Comparison of ENCODE assay signal across 9 mouse cellular contexts in genomic region chr13:97145834-97146233, GRCm38 (mm10). TPM values are rescaled to one million over a fixed set of nuclear protein-coding genes. Genes with fewer than 3 reads are reported as not detected.
DNase-seq lines count a peak whose midpoint lies in the region; ATAC-seq and TF ChIP-seq lines count a peak whose summit lies in the region.
"Had no signal": no experiment of that assay in that cellular context is flagged by ENCODE, and none has a peak within 500 bp of the region (broad histone marks: within the 10 kb centered on the region; RNA-seq: fewer than 3 reads in every experiment).

No protein-coding gene starts in this region.

- TF ChIP-seq RAD21 in CH12.LX (IDR thresholded peaks at IDR 0.05; ENCODE audit: low read depth, low read length) = peak; percentile 15

- peak; percentile 87 for TF ChIP-seq CTCF in layer of hippocampus, adult 2 months (conservative IDR thresholded peaks at IDR 0.05)
- TF ChIP-seq CTCF in CH12.LX (conservative IDR thresholded peaks at IDR 0.05 in 1 of 2, IDR thresholded peaks at IDR 0.05 in 1 of 2; ENCODE audit: low read depth in 2 of 2, low read length in 2 of 2) = peak; percentile 54 to 71
- TF ChIP-seq CTCF in liver, postnatal 0 days (IDR thresholded peaks at IDR 0.05; ENCODE audit: low read depth) = peak; percentile 79
- TF ChIP-seq CTCF in stomach, postnatal 0 days (IDR thresholded peaks at IDR 0.05; ENCODE audit: low read depth) = peak; percentile 82

- 53% methylated on average over 4 of the region's 4 CpGs for WGBS in liver, postnatal 0 days (ENCODE audit: insufficient replicate concordance)
- WGBS in stomach, postnatal 0 days = 61% methylated on average over 4 of the region's 4 CpGs
- 60% methylated on average over 4 of the region's 4 CpGs for WGBS in midbrain, embryonic 16.5 days

- peak in 1 of 2 experiments; percentile 50 for DNase-seq in layer of hippocampus, adult 2 months (ENCODE audit: low spot score in 2 of 2)
- DNase-seq in layer of hippocampus, adult 9-11 months = no peak
- DNase-seq in CH12.LX (ENCODE audit: extremely low read depth) (peak; percentile 67), WW6 (ENCODE audit: low read depth, low spot score) (peak; percentile 11)
- peak; percentile 76 for DNase-seq in embryo, embryonic 11 days
- DNase-seq in liver, postnatal 0 days = peak; percentile 47
- peak; percentile 38 for DNase-seq in stomach, postnatal 0 days (ENCODE audit: low spot score)

- H3K4me2 ChIP-seq in CH12.LX (ENCODE audit: insufficient read depth, low read depth, poor library complexity, severe bottlenecking) = no peak overlapping the region
- no peak overlapping the region for H3K4me2 ChIP-seq in liver, postnatal 0 days (ENCODE audit: low read depth, low read length)
- H3K4me2 ChIP-seq in stomach, postnatal 0 days (replicated peaks; ENCODE audit: low read depth) = no peak overlapping the region
- H3K4me2 ChIP-seq in midbrain, embryonic 16.5 days (ENCODE audit: low read length) = no peak overlapping the region

- no peak for TF ChIP-seq POLR2A in CH12.LX (IDR thresholded peaks at IDR 0.05; ENCODE audit: low read depth, low read length)

- H3K27me3 ChIP-seq in CH12.LX (replicated peaks) = no peaks in the 10 kb centered on the region
- no peaks in the 10 kb centered on the region for H3K27me3 ChIP-seq in liver, postnatal 0 days (ENCODE audit: insufficient read depth, low read length)
- no peaks in the 10 kb centered on the region for H3K27me3 ChIP-seq in stomach, postnatal 0 days (ENCODE audit: control insufficient read depth, insufficient read depth, low read length)
- H3K27me3 ChIP-seq in midbrain, embryonic 16.5 days (ENCODE audit: control insufficient read depth, insufficient read depth, low read depth, low read length) = no peaks in the 10 kb centered on the region
- H3K27me3 ChIP-seq: megakaryocyte, embryonic 14.5 days had no signal

- 0 out of 2 replicates have a peak, but pooled peaks cover under 1% of the 10 kb centered on the region for H3K79me2 ChIP-seq in CH12.LX (replicated peaks; ENCODE audit: control insufficient read depth, extremely low read depth, insufficient read depth, poor library complexity, severe bottlenecking)

- peaks cover 0 to under 1% of the 10 kb centered on the region in 2 experiments; a peak in 1 of 4 replicates for H3K4me1 ChIP-seq in CH12.LX (ENCODE audit: control insufficient read depth in 1 of 2, insufficient read depth in 2 of 2)
- H3K4me1 ChIP-seq in liver, postnatal 0 days (ENCODE audit: insufficient read depth) = no peaks in the 10 kb centered on the region
- no peaks in the 10 kb centered on the region for H3K4me1 ChIP-seq in stomach, postnatal 0 days (replicated peaks; ENCODE audit: control insufficient read depth, insufficient read depth)
- no peaks in the 10 kb centered on the region for H3K4me1 ChIP-seq in midbrain, embryonic 16.5 days (ENCODE audit: control insufficient read depth, insufficient read depth, low read length)

- H3K9ac ChIP-seq in CH12.LX (ENCODE audit: insufficient read depth, low read depth) = no peak overlapping the region
- no peak overlapping the region for H3K9ac ChIP-seq in liver, postnatal 0 days (replicated peaks)
- H3K9ac ChIP-seq in stomach, postnatal 0 days (ENCODE audit: low read length) = no peak overlapping the region
- no peak overlapping the region for H3K9ac ChIP-seq in midbrain, embryonic 16.5 days (ENCODE audit: low read depth, low read length)

- in situ Hi-C loops in CH12.LX (cut with MboI; ENCODE audit: low pct_ligation_motif_present, low pct_unique_long_range_greater_than_20kb, low sequenced_read_pairs) = no loop called here

- dilution Hi-C loops in CH12.LX (cut with MboI; ENCODE audit: extremely low pct_ligation_motif_present, extremely low pct_unique_long_range_greater_than_20kb, low sequenced_read_pairs) = no loop called here

- no peak overlapping the region for H3K27ac ChIP-seq in layer of hippocampus, adult 2 months
- no peak overlapping the region for H3K27ac ChIP-seq in CH12.LX (ENCODE audit: insufficient read depth, low read depth)
- no peak overlapping the region for H3K27ac ChIP-seq in liver, postnatal 0 days (ENCODE audit: low read depth)
- no peak overlapping the region for H3K27ac ChIP-seq in stomach, postnatal 0 days (replicated peaks)
- H3K27ac ChIP-seq in midbrain, embryonic 16.5 days (ENCODE audit: low read length) = no peak overlapping the region

- no peaks in the 10 kb centered on the region for H3K9me3 ChIP-seq in CH12.LX (replicated peaks; ENCODE audit: low read length)
- no peaks in the 10 kb centered on the region for H3K9me3 ChIP-seq in liver, postnatal 0 days (ENCODE audit: low read length)
- no peaks in the 10 kb centered on the region for H3K9me3 ChIP-seq in stomach, postnatal 0 days (ENCODE audit: control insufficient read depth, low read length)
- no peaks in the 10 kb centered on the region for H3K9me3 ChIP-seq in midbrain, embryonic 16.5 days (replicated peaks; ENCODE audit: control insufficient read depth, low read length, poor library complexity, severe bottlenecking)
- H3K9me3 ChIP-seq: megakaryocyte, embryonic 14.5 days had no signal

- TF ChIP-seq EP300 in CH12.LX (IDR thresholded peaks at IDR 0.05; ENCODE audit: low read length) = no peak
- TF ChIP-seq EP300 in liver, postnatal 0 days (IDR thresholded peaks at IDR 0.05; ENCODE audit: low read depth) = no peak
- no peak for TF ChIP-seq EP300 in stomach, postnatal 0 days (optimal IDR thresholded peaks at IDR 0.05)

- peaks cover 51 to 73% of the 10 kb centered on the region in 2 experiments for H3K36me3 ChIP-seq in CH12.LX (replicated peaks in 1 of 2; ENCODE audit: control insufficient read depth in 1 of 2, insufficient read depth in 1 of 2, low read length in 1 of 2)
- peaks cover 47% of the 10 kb centered on the region for H3K36me3 ChIP-seq in liver, postnatal 0 days (replicated peaks; ENCODE audit: insufficient read depth, low read length)
- H3K36me3 ChIP-seq in stomach, postnatal 0 days (ENCODE audit: control insufficient read depth, insufficient read depth, low read length) = peaks cover 29% of the 10 kb centered on the region
- H3K36me3 ChIP-seq in midbrain, embryonic 16.5 days (ENCODE audit: control insufficient read depth, insufficient read depth, low read length) = peaks cover 36% of the 10 kb centered on the region

- H3K4me3 ChIP-seq in layer of hippocampus, adult 2 months = no peak overlapping the region
- no peak overlapping the region for H3K4me3 ChIP-seq in CH12.LX (replicated peaks in 1 of 3; ENCODE audit: low read depth in 2 of 3, low read length in 2 of 3, poor library complexity in 1 of 3)
- no peak overlapping the region for H3K4me3 ChIP-seq in liver, postnatal 0 days (ENCODE audit: low read depth, low read length)
- H3K4me3 ChIP-seq in stomach, postnatal 0 days (ENCODE audit: low read depth, low read length) = no peak overlapping the region
- no peak overlapping the region for H3K4me3 ChIP-seq in midbrain, embryonic 16.5 days (ENCODE audit: low read depth, low read length)
- H3K4me3 ChIP-seq: megakaryocyte, embryonic 14.5 days had no signal

- no peak for ATAC-seq in liver, postnatal 0 days
- no peak for ATAC-seq in stomach, postnatal 0 days (ENCODE audit: low FRiP score, low TSS enrichment)
- ATAC-seq in midbrain, embryonic 16.5 days = no peak

TF ChIP-seq in CH12.LX, 34 proteins besides CTCF, POLR2A, EP300 and RAD21:
- TF ChIP-seq SIN3A (IDR thresholded peaks at IDR 0.05; ENCODE audit: low read length) (no peak), SMC3 (IDR thresholded peaks at IDR 0.05; ENCODE audit: low read depth, low read length) (peak; percentile 10; the same call in 1 of the 2 replicates), MYC (IDR thresholded peaks at IDR 0.05; ENCODE audit: low read depth, low read length) (peak; percentile 61; the same call in 1 of the 2 replicates)

RNA-seq across cellular contexts. Expression of gene Gfm2, which starts 8.1 kb away (rescaled TPM):
- 10 to 100 TPM; 30.0 to 31.2 TPM for total RNA-seq in layer of hippocampus, adult 2 months (2021)
- total RNA-seq in CH12.LX (2012; rRNA removed) (34.8 and 38.0 TPM in 2 replicates), CH12.LX (2014; rRNA removed) (35.5 and 40.3 TPM in 2 replicates)
- polyA plus RNA-seq in CH12.LX (2012; ENCODE audit: insufficient read length, low read depth) = 37.4 and 42.1 TPM in 2 replicates
- polyA plus RNA-seq in liver, postnatal 0 days (2015; fragmentation: Nextera tagmentation; extraction: Ambion mirVana) = 9.9 and 11.0 TPM in 2 replicates
- polyA plus RNA-seq in stomach, postnatal 0 days (2015; fragmentation: Nextera tagmentation; extraction: Ambion mirVana) = 12.7 and 13.1 TPM in 2 replicates
- 30.1 and 37.0 TPM in 2 replicates for polyA plus RNA-seq in midbrain, embryonic 16.5 days (2015; fragmentation: Nextera tagmentation; extraction: Ambion mirVana)

RNA-seq across cellular contexts. Expression of gene Nsa2, which starts 8.1 kb away (rescaled TPM):
- total RNA-seq in layer of hippocampus, adult 2 months (2021) = 10 to 100 TPM; 51.3 to 52.3 TPM
- total RNA-seq in CH12.LX (2012; rRNA removed) (152 and 159 TPM in 2 replicates), CH12.LX (2014; rRNA removed) (126 and 138 TPM in 2 replicates)
- polyA plus RNA-seq in CH12.LX (2012; ENCODE audit: insufficient read length, low read depth) = 305 and 312 TPM in 2 replicates
- polyA plus RNA-seq in liver, postnatal 0 days (2015; fragmentation: Nextera tagmentation; extraction: Ambion mirVana) = 30.4 and 30.5 TPM in 2 replicates
- 51.3 and 52.9 TPM in 2 replicates for polyA plus RNA-seq in stomach, postnatal 0 days (2015; fragmentation: Nextera tagmentation; extraction: Ambion mirVana)
- 30.3 and 32.9 TPM in 2 replicates for polyA plus RNA-seq in midbrain, embryonic 16.5 days (2015; fragmentation: Nextera tagmentation; extraction: Ambion mirVana)

RNA-seq across cellular contexts. Expression of gene Gm6169, which starts 46.8 kb away (rescaled TPM):
- total RNA-seq in layer of hippocampus, adult 2 months (2021) = not detected
- total RNA-seq in CH12.LX (2012; rRNA removed) (3.7 and 3.9 TPM in 2 replicates), CH12.LX (2014; rRNA removed) (12.8 and 17.6 TPM in 2 replicates)
- polyA plus RNA-seq in CH12.LX (2012; ENCODE audit: insufficient read length, low read depth) = 3.8 and 4.4 TPM in 2 replicates
- 0.70 and 0.92 TPM in 2 replicates for polyA plus RNA-seq in liver, postnatal 0 days (2015; fragmentation: Nextera tagmentation; extraction: Ambion mirVana)
- 8.5 and 10.2 TPM in 2 replicates for polyA plus RNA-seq in stomach, postnatal 0 days (2015; fragmentation: Nextera tagmentation; extraction: Ambion mirVana)
- polyA plus RNA-seq in midbrain, embryonic 16.5 days (2015; fragmentation: Nextera tagmentation; extraction: Ambion mirVana) = 0.61 and 0.67 TPM in 2 replicates

RNA-seq across cellular contexts. Expression of gene Hexb, which starts 52.3 kb away (rescaled TPM):
- 100 to 1,000 TPM; 118 to 124 TPM for total RNA-seq in layer of hippocampus, adult 2 months (2021)
- total RNA-seq in CH12.LX (2012; rRNA removed) = 26.2 and 31.0 TPM in 2 replicates
- total RNA-seq in CH12.LX (2014; rRNA removed) = 75.7 and 80.9 TPM in 2 replicates
- 36.8 and 37.9 TPM in 2 replicates for polyA plus RNA-seq in CH12.LX (2012; ENCODE audit: insufficient read length, low read depth)
- 21.2 and 22.0 TPM in 2 replicates for polyA plus RNA-seq in liver, postnatal 0 days (2015; fragmentation: Nextera tagmentation; extraction: Ambion mirVana)
- polyA plus RNA-seq in stomach, postnatal 0 days (2015; fragmentation: Nextera tagmentation; extraction: Ambion mirVana) = 27.0 and 28.7 TPM in 2 replicates
- 40.3 and 49.8 TPM in 2 replicates for polyA plus RNA-seq in midbrain, embryonic 16.5 days (2015; fragmentation: Nextera tagmentation; extraction: Ambion mirVana)
